Mouse (Mus musculus) small intestine, adult 2 months (tissue): ENCODE measurements around the gene Wnt4.

Source experiments
- CTCF ChIP-seq: fragments of 200-500 bp; IDR thresholded peaks from 2 replicates; pipeline ENCODE4 v1.5.1; 2012; ENCODE audit warnings: low read depth, mild to moderate bottlenecking, control low read depth, inconsistent platforms, low read length, moderate library complexity, mixed read lengths; ENCODE audit not compliant: insufficient replicate concordance, insufficient read length; ENCODE audit errors: extremely low read depth
- POLR2A ChIP-seq: fragments of 200-500 bp; IDR thresholded peaks from 2 replicates; pipeline ENCODE4 v1.6.1; 2012; ENCODE audit warnings: low read depth, mild to moderate bottlenecking, control low read depth, inconsistent platforms, low read length, moderate library complexity

GRCm38 (mm10) chr4:137228566-137229115, 48.6 kb upstream of the Wnt4 start:
- TF ChIP-seq POLR2A = no peak
- no peak for TF ChIP-seq CTCF
